Mouse (Mus musculus) retina, postnatal 1 day (tissue): ENCODE measurements around the gene Megf11.
"Not testable (repeated sequence)": the region's sequence is repeated elsewhere in the genome, so short reads cannot be mapped to it uniquely, and the experiment has no call there.

Experiments
- DNase-seq: peaks from one replicate; pipeline ENCODE4 v3.0.0-alpha.2; 2012

The Megf11 gene

GRCm38 (mm10) chr9:64471336-64471735 lies 85.9 kb downstream of the Megf11 start:
- DNase-seq = no peak

- no peak for DNase-seq
Observed at GRCm38 (mm10) chr9:64472165-64472564, 86.7 kb downstream of the Megf11 start.

GRCm38 (mm10) chr9:64472743-64473142 lies 87.3 kb downstream of the Megf11 start:
- DNase-seq = no peak

DNA sequence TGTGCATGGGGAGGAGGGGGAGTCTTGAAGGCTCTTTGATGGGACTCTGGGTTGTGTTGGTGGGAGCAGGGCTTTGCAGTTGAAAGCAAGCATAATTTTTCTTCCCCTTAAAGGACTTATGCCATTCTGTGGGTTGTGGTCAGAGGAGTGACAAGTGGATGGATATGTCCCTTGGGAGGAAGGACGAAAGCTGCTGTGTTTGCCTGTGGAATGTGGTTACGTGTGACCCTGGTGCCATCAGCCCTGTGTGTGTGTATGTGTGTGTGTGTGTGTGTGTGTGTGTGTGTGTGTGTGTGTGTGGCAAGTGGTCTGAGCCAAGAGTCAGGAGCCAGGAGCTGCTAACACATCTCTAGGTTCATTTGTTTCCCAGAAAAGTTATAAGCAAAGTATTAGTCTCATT lies 87.7 kb downstream of the Megf11 start:
- DNase-seq = no peak

GRCm38 (mm10) chr9:64473695-64474094 lies 88.3 kb downstream of the Megf11 start:
- no peak for DNase-seq

GRCm38 (mm10) chr9:64474142-64474541 lies 88.7 kb downstream of the Megf11 start:
- DNase-seq = no peak

GRCm38 (mm10) chr9:64475942-64476341 lies 90.5 kb downstream of the Megf11 start:
- peak; percentile 44 for DNase-seq

GRCm38 (mm10) chr9:64477397-64477796 lies 92.0 kb downstream of the Megf11 start:
- not testable (repeated sequence) for DNase-seq

GRCm38 (mm10) chr9:64482126-64482525 lies 96.7 kb downstream of the Megf11 start:
- DNase-seq = no peak

DNA sequence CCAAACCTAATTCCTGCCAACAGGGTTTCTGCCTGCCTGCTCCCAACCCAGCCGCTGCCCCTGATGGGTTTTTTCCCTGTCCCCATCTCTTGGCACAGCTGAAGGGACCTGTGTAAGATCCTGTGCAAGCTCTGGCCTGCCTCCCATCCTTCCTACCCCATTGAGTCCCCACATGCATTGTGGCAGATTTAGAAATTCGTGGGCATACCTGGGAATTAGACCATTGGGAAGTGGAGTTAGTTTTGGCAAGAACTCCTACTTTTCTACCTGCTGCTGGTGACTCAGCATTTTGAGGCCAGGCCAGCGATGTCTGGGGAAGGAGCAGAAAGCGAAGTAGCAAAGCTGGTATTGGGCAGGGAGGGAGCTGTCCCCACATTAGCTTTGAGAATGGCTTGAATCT lies 102.0 kb downstream of the Megf11 start:
- no peak for DNase-seq

DNA sequence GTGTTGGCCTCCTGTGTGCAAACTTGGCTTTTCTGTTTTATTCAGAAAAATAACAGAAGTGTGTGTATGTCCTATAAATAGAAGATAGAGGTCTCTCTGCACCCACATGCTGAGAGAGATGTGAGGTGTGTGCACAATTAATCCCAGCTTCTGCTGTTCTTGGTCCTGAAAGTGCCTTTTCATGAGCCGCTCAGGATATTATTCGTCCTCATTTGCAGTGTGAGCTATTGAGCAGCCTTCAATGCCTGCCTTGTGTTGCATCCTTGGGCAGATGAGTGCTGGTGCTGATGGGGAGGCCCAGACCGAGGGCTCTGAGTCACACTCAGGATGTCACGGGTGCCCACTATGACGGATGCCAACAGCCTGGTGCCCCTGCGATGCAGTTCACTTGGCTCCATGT lies 109.2 kb downstream of the Megf11 start:
- DNase-seq = no peak

- no peak for DNase-seq
Observed at GRCm38 (mm10) chr9:64498929-64499328, 113.5 kb downstream of the Megf11 start.

DNA sequence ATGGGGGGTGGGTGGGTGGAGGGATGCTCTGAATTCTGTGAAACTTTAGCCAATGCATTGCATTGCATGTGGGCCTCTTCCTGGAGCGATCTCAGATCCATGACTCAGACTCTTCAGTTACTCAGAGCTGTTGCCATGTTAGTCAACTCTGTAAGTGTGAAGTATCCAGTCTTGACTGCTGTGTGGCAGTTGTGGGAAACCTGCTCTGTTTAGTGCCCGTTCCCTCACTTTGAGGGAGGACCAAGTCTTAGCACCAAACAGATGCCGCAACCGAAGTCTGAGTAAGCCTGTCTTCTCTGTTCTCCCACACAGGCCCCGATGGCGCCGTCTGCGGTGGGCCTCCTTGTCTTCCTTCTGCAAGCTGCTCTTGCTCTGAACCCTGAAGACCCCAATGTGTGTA lies 115.8 kb downstream of the Megf11 start:
- no peak for DNase-seq

DNA sequence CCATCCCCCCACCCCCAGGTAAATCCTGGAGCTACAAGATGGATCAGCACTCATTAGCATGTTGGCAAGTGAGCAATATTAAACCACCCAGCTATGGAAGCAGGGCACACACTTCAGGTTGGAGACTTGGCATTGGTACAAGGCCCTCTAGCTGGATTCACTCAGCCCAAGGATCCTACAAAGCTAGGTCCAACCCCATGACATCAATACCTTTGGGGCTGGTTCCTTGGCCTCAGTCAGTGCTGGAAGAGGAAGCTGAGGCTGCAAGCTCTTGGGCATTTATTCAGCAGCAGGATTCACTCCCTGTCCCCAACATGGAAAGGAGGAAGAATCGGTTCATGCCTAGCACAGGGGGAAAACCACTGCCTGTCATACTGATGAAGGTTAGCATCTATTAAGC lies 118.6 kb downstream of the Megf11 start:
- no peak for DNase-seq

DNA sequence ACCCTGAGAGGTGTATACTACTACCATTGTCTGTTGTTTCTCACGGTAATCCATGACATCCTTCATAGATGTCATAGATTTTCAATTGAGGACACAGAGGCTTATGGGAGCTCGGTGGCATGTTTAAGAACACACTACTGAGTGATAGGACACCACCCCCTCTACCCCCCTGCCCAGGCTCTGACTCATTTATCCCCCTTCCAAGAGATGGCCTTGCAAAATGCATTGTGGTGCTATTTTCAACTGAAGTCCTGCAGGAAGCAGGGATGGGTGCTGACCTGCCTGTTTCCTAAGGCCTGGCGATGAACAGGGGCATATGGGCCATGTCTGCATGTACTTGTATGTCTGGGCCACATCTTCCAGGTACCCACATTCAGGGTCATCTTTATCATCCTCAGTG lies 119.0 kb downstream of the Megf11 start:
- no peak for DNase-seq

- DNase-seq = peak; percentile 43
Observed at GRCm38 (mm10) chr9:64504921-64505320, 119.5 kb downstream of the Megf11 start.

GRCm38 (mm10) chr9:64506440-64507206 lies 121.2 kb downstream of the Megf11 start:
- DNase-seq = no peak

DNA sequence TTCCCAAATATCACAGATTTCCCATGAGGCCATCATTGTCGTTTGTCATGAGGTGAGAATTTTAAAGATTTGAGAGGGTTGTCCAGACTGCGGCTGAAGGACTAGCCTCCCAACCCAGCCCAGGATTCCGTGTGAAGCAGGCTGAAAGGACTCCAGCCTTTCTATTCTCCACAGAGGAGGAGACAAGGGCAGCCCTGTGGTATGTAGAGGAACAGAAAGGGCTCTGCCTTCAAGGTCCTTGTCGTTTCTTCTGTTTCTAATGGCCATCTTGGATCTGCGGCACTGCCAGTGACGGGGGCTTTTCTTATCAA lies 121.7 kb downstream of the Megf11 start:
- no peak for DNase-seq

DNA sequence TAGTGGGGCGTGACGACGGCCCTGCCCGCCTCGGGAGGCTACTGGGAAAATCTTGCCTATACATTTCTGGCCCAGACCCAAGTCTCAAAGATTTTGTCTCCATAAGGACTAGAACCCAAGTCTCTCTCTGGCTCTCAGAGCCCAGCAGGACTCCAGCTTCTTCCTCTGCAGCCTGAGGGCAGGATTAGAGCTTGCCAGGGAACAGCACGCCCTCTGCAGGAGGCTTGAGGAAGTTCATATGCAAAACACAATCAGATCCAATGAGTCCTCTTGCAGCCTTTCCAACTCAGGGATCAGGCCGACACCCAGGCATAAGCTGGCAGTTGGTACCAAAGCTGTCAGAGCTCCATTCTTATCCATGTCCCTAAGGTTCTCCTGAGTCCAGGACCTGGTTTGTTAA lies 122.6 kb downstream of the Megf11 start:
- peak; percentile 50 for DNase-seq

DNA sequence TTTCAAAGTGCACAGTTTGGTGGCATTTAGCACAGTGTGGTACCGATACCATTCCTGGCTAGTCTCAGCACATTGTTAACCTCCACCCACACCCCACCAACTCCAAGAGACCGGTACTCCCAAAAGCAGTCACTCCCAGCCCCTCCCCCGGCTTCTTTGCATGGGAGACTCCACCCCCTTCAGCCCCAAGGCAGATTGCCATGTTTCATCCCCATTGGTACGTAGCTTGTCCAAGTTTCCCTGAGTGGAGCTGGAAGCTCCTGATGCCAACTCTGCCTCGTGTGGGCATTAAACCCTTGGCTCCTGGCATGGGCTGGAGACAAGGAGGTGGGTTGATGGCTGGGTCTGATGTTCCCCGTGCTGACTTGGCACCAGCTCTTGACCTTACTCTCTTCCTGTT lies 129.4 kb downstream of the Megf11 start:
- DNase-seq = no peak

GRCm38 (mm10) chr9:64519921-64520746 lies 134.7 kb downstream of the Megf11 start:
- DNase-seq = no peak

GRCm38 (mm10) chr9:64520747-64521283 lies 135.4 kb downstream of the Megf11 start:
- peak; percentile 72 for DNase-seq

GRCm38 (mm10) chr9:64523264-64524045 lies 138.0 kb downstream of the Megf11 start:
- peak; percentile 35 for DNase-seq
